Mouse (Mus musculus): Measurements from ENCODE around the gene Tbc1d22b. TPM values are rescaled to one million over a fixed set of nuclear protein-coding genes. Genes with fewer than 3 reads are reported as not detected.

Tbc1d22b gene
- polyA plus RNA-seq, 1 experiment, result 36.5 TPM

DNA sequence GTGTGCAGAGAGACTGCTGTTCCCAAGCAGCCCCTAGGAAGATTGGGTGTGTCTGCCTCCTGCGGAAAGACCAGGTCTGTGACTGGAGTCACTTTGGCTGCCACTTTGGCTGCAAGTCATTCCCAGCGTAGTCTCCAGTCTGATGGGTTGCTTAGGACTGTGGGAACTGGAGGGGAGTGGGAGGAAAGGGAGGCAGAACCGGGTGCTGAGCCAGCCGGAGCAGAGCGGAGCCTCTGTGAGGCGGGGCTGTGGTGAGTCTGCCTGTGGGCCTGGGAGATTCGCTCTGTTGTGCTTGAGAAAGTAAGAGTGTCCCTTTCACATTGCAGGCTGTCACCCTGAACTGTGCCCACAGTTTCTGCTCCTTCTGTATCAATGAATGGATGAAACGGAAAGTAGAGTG is 85.9 kb downstream of the Tbc1d22b start:
- TF ChIP-seq POLR2A (IDR thresholded peaks at IDR 0.05; ENCODE audit: extremely low read depth, insufficient read depth, low read length), result no peak
- TF ChIP-seq CTCF (IDR thresholded peaks at IDR 0.05; ENCODE audit: extremely low read depth, insufficient read depth, low read length), result no peak
- H3K4me3 ChIP-seq (ENCODE audit: insufficient read depth, low read length), result no peak overlapping the region
- no peak overlapping the region for H3K27ac ChIP-seq (ENCODE audit: insufficient read depth, low read length)
- H3K4me1 ChIP-seq (ENCODE audit: control insufficient read depth, insufficient read depth, low read length), result peaks cover 1% of the 10 kb centered on the region; the same call in 1 of the 2 replicates

DNA sequence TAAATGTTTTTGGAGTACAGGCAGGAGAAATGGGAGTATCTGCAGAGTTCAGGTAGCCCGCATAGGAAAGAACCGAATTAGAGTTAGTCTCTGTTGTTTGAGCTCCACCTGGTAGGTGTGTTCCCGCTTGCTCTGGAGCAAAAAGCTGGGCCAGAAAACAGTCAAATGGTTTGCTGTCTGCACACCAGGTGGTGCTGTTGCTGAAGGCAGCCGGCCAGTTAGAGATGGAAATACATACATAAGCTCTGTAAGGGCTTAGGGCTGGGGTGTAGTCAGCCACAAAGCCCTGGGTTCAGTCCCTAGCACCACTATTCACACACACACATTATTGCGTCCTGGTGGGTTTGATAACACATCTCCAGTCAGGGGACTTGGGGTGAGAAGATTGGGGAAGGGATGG is 86.5 kb downstream of the Tbc1d22b start:
- no peak overlapping the region for H3K27ac ChIP-seq (ENCODE audit: insufficient read depth, low read length)
- TF ChIP-seq POLR2A (IDR thresholded peaks at IDR 0.05; ENCODE audit: extremely low read depth, insufficient read depth, low read length) (no peak), CTCF (IDR thresholded peaks at IDR 0.05; ENCODE audit: extremely low read depth, insufficient read depth, low read length) (peak; percentile 61)
- peaks cover 1% of the 10 kb centered on the region; the same call in 1 of the 2 replicates for H3K4me1 ChIP-seq (ENCODE audit: control insufficient read depth, insufficient read depth, low read length)
- no peak overlapping the region for H3K4me3 ChIP-seq (ENCODE audit: insufficient read depth, low read length)

DNA sequence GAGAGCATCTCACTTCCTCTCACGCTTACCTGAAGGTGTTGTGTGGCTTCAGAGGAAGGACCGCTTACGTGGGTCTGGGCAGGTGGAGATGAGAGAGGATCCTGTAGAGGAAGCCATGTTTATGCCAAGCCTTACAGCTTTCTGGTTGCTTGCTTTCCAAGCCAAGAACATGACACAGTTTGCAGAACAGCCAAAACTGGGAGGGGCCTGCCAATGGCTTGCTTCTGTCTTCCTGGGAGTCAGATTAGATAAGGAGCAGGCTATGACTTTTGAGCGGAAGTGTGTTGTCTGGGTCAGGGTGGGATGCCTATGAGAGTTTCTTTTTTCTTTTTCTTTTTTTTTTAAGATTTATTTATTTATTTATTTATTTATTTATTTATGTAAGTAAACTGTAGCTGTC is 87.8 kb downstream of the Tbc1d22b start:
- Histone ChIP-seq H3K4me1 (ENCODE audit: control insufficient read depth, insufficient read depth, low read length) (peaks cover 1% of the 10 kb centered on the region; the same call in 1 of the 2 replicates), H3K4me3 (ENCODE audit: insufficient read depth, low read length) (no peak overlapping the region), H3K27ac (ENCODE audit: insufficient read depth, low read length) (no peak overlapping the region)
- TF ChIP-seq CTCF (IDR thresholded peaks at IDR 0.05; ENCODE audit: extremely low read depth, insufficient read depth, low read length) (no peak), POLR2A (IDR thresholded peaks at IDR 0.05; ENCODE audit: extremely low read depth, insufficient read depth, low read length) (no peak)

DNA sequence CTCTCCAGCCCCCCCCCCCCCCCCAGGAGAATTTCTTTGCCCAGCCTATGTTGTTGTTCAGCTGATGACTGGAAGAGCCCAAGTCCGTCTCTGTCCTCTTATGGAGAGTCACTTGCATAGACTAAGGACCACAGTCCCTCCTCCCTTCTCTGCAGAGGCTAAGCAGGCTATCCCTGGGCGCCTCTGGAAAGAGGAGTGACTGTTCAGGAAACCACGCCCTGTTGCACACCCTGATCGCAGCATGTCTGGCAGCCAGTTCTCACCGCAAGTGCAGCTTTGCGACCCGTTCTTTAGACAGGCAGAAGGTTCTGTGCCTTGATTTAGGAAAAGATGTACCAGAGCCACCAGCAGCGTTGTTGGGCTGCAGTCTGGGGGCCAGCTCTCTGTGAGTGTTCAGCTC is 88.3 kb downstream of the Tbc1d22b start:
- H3K4me3 ChIP-seq (ENCODE audit: insufficient read depth, low read length), result no peak overlapping the region
- peaks cover 1% of the 10 kb centered on the region; the same call in 1 of the 2 replicates for H3K4me1 ChIP-seq (ENCODE audit: control insufficient read depth, insufficient read depth, low read length)
- H3K27ac ChIP-seq (ENCODE audit: insufficient read depth, low read length), result no peak overlapping the region
- TF ChIP-seq CTCF (IDR thresholded peaks at IDR 0.05; ENCODE audit: extremely low read depth, insufficient read depth, low read length) (no peak), POLR2A (IDR thresholded peaks at IDR 0.05; ENCODE audit: extremely low read depth, insufficient read depth, low read length) (no peak)

DNA sequence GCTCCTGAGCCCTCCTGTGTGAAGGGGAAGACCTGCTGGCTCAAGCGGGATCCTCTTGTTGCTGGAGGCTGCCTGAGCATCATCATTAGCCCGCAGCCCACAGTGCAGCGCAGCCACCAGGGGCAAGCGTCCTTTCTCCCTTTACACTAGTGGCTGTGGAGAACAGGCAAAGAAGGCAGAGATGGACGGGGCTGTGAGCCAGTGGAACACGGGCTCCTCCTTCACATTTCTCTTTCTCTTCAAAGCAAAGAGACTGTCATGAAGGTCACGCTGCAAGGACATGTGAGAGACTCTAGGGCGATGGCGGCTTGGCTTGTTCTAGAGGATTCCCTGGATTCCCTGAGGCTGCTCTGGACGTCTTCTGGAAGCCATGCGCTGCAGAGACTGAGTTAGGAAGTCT is 91.4 kb downstream of the Tbc1d22b start:
- Histone ChIP-seq H3K4me3 (ENCODE audit: insufficient read depth, low read length) (no peak overlapping the region), H3K4me1 (ENCODE audit: control insufficient read depth, insufficient read depth, low read length) (0 out of 2 replicates have a peak, but pooled peaks cover 1% of the 10 kb centered on the region), H3K27ac (ENCODE audit: insufficient read depth, low read length) (no peak overlapping the region)
- TF ChIP-seq POLR2A (IDR thresholded peaks at IDR 0.05; ENCODE audit: extremely low read depth, insufficient read depth, low read length), result no peak

DNA sequence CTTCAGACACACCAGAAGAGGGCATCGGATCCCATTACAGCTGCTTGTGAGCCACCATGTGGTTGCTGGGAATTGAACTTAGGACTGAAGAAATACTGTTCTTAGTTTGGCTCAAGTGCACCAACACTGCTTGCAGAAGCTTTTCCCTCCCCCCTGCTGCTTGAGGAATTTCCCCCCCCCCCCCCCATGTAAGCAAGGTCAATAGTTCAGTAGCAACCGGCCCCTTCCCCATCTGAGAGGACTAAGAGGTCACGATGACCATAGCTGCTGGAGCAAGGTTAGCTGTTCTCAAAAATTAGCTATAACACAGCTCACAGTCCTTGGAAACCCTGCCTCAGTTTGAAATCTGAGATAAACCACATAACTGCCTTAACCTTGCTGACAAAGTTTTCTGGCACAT is 92.6 kb downstream of the Tbc1d22b start:
- TF ChIP-seq POLR2A (IDR thresholded peaks at IDR 0.05; ENCODE audit: extremely low read depth, insufficient read depth, low read length), result no peak
- no peak for TF ChIP-seq CTCF (IDR thresholded peaks at IDR 0.05; ENCODE audit: extremely low read depth, insufficient read depth, low read length)
- Histone ChIP-seq H3K4me1 (ENCODE audit: control insufficient read depth, insufficient read depth, low read length) (no peaks in the 10 kb centered on the region), H3K4me3 (ENCODE audit: insufficient read depth, low read length) (no peak overlapping the region), H3K27ac (ENCODE audit: insufficient read depth, low read length) (no peak overlapping the region)

Other genes with a start within 250 kb of the Tbc1d22b start
- 0.36 and 0.67 TPM in 2 replicates for gene Pi16, start 232.1 kb upstream of the Tbc1d22b start, polyA plus RNA-seq (2012; rRNA removed)
- gene Mtch1, start 201.9 kb upstream of the Tbc1d22b start, polyA plus RNA-seq (2012; rRNA removed), result 586 and 591 TPM in 2 replicates
- gene Fgd2, start 188.9 kb upstream of the Tbc1d22b start, polyA plus RNA-seq (2012; rRNA removed), result 16.8 and 17.0 TPM in 2 replicates
- 3.5 and 3.8 TPM in 2 replicates for gene Pim1, start 59.0 kb upstream of the Tbc1d22b start, polyA plus RNA-seq (2012; rRNA removed)
- gene Gm17657, start 147 bp upstream of the Tbc1d22b start, polyA plus RNA-seq (2012; rRNA removed), result not detected in 2 replicates
- gene Tmem217, start 2.6 kb downstream of the Tbc1d22b start, polyA plus RNA-seq (2012; rRNA removed), result 0.36 and 0.38 TPM in 2 replicates
- 60.3 and 63.3 TPM in 2 replicates for gene Rnf8, start 65.0 kb downstream of the Tbc1d22b start, polyA plus RNA-seq (2012; rRNA removed)
- gene Gm28043, start 65.1 kb downstream of the Tbc1d22b start, polyA plus RNA-seq (2012; rRNA removed), result 3.0 and 3.3 TPM in 2 replicates
- gene Cmtr1, start 110.8 kb downstream of the Tbc1d22b start, polyA plus RNA-seq (2012; rRNA removed), result 77.9 and 87.5 TPM in 2 replicates
- gene Ccdc167, start 167.3 kb downstream of the Tbc1d22b start, polyA plus RNA-seq (2012; rRNA removed), result 12.4 and 14.7 TPM in 2 replicates

Data from cortical plate, adult 2 months (tissue).